Mouse (Mus musculus) neural tube, embryonic 13.5 days (tissue): ENCODE data around the gene Dusp1. TPM values are rescaled to one million over a fixed set of nuclear protein-coding genes. Genes with fewer than 3 reads are reported as not detected.
A peak's percentile ranks its signal among the peaks of the same experiment; 100 is the strongest.

Experiments
- ATAC-seq: fragments of 200-750 bp; cut with Nextera tagmentation; 2 replicates; pipeline ENCODE4 v1.8.0; 2017; ENCODE audit warnings: low read depth, mild to moderate bottlenecking, moderate TSS enrichment, moderate library complexity
- H3K27ac ChIP-seq: fragments of 300-500 bp; sonication (generic); replicated peaks from 2 replicates; pipeline ENCODE4 v1.5.1; 2015; ENCODE audit warnings: moderate library complexity, mild to moderate bottlenecking, inconsistent platforms
- H3K27me3 ChIP-seq: fragments of 300-500 bp; sonication (generic); 2 replicates; pipeline ENCODE4 v1.6.1; 2015; ENCODE audit warnings: mild to moderate bottlenecking, inconsistent platforms
- H3K36me3 ChIP-seq: fragments of 300-500 bp; sonication (generic); 2 replicates; pipeline ENCODE4 v1.6.1; 2015; ENCODE audit warnings: mild to moderate bottlenecking, inconsistent platforms
- H3K4me1 ChIP-seq: fragments of 300-500 bp; sonication (generic); replicated peaks from 2 replicates; pipeline ENCODE4 v1.6.1; 2015; ENCODE audit warnings: inconsistent platforms
- H3K4me2 ChIP-seq: fragments of 300-500 bp; sonication (generic); 2 replicates; pipeline ENCODE4 v1.6.1; 2015; ENCODE audit warnings: inconsistent platforms, mild to moderate bottlenecking, moderate library complexity
- H3K4me3 ChIP-seq: fragments of 300-500 bp; sonication (generic); 2 replicates; pipeline ENCODE4 v1.5.1; 2015; ENCODE audit warnings: mild to moderate bottlenecking, inconsistent platforms
- H3K9ac ChIP-seq: fragments of 300-500 bp; sonication (generic); 2 replicates; pipeline ENCODE4 v1.6.1; 2015; ENCODE audit warnings: moderate library complexity, mild to moderate bottlenecking, inconsistent platforms
- H3K9me3 ChIP-seq: fragments of 300-500 bp; sonication (generic); 2 replicates; pipeline ENCODE4 v1.6.1; 2016; ENCODE audit warnings: inconsistent platforms
- WGBS: fragments of 180-500 bp; shearing (Covaris S2); methylation state at CpG from one replicate; pipeline ENCODE4 v1.1.7; 2015; 5-methylcytosine and 5-hydroxymethylcytosine counted together
- polyA plus RNA-seq: library from polyadenylated mRNA; unstranded; fragments of >200 nt; fragmentation: Nextera tagmentation; extraction: Ambion mirVana; gene quantifications from 2 replicates; pipeline ENCODE4 v1.2.1, GENCODE M21; 2015

Gene Dusp1
- polyA plus RNA-seq, 1 experiment from 2014 or later, result 36.8 TPM

GRCm38 (mm10) chr17:26488711-26489403 lies 73.1 kb downstream of the Dusp1 start:
- 0 out of 2 replicates have a peak, but pooled peaks cover 6% of the 10 kb centered on the region for H3K9me3 ChIP-seq
- no peaks in the 10 kb centered on the region for H3K4me1 ChIP-seq
- no peak overlapping the region for H3K27ac ChIP-seq
- H3K36me3 ChIP-seq, result no peaks in the 10 kb centered on the region
- H3K4me2 ChIP-seq, result no peak overlapping the region
- no peak overlapping the region for H3K4me3 ChIP-seq
- no peaks in the 10 kb centered on the region for H3K27me3 ChIP-seq
- 89% methylated on average over 8 of the region's 8 CpGs for WGBS
- no peak overlapping the region for H3K9ac ChIP-seq
- ATAC-seq, result no peak

GRCm38 (mm10) chr17:26487917-26488316 lies 74.0 kb downstream of the Dusp1 start:
- Histone ChIP-seq H3K4me2 (no peak overlapping the region), H3K27me3 (no peaks in the 10 kb centered on the region), H3K4me1 (no peaks in the 10 kb centered on the region), H3K9ac (no peak overlapping the region), H3K9me3 (0 out of 2 replicates have a peak, but pooled peaks cover under 1% of the 10 kb centered on the region), H3K27ac (no peak overlapping the region), H3K4me3 (no peak overlapping the region), H3K36me3 (no peaks in the 10 kb centered on the region)
- WGBS, result 96% methylated on average over 4 of the region's 4 CpGs
- ATAC-seq, result no peak

- WGBS, result 66% methylated on average over 5 of the region's 5 CpGs
- Histone ChIP-seq H3K27ac (no peak overlapping the region), H3K36me3 (no peaks in the 10 kb centered on the region), H3K27me3 (no peaks in the 10 kb centered on the region), H3K4me2 (no peak overlapping the region), H3K9me3 (no peaks in the 10 kb centered on the region), H3K9ac (no peak overlapping the region), H3K4me1 (no peaks in the 10 kb centered on the region), H3K4me3 (no peak overlapping the region)
- ATAC-seq, result no peak
Observed at GRCm38 (mm10) chr17:26487266-26487665, 74.7 kb downstream of the Dusp1 start.

GRCm38 (mm10) chr17:26484626-26485421 lies 77.1 kb downstream of the Dusp1 start:
- no peak for ATAC-seq
- Histone ChIP-seq H3K27me3 (no peaks in the 10 kb centered on the region), H3K9ac (no peak overlapping the region), H3K9me3 (no peaks in the 10 kb centered on the region), H3K4me1 (no peaks in the 10 kb centered on the region), H3K4me3 (no peak overlapping the region), H3K27ac (no peak overlapping the region), H3K36me3 (no peaks in the 10 kb centered on the region), H3K4me2 (no peak overlapping the region)
- WGBS, result 87% methylated on average over 14 of the region's 14 CpGs

GRCm38 (mm10) chr17:26480956-26481355 lies 81.0 kb downstream of the Dusp1 start:
- 71% methylated on average over 4 of the region's 4 CpGs for WGBS
- Histone ChIP-seq H3K4me3 (no peak overlapping the region), H3K36me3 (no peaks in the 10 kb centered on the region), H3K9me3 (no peaks in the 10 kb centered on the region), H3K27me3 (no peaks in the 10 kb centered on the region), H3K4me2 (no peak overlapping the region), H3K9ac (no peak overlapping the region), H3K27ac (no peak overlapping the region), H3K4me1 (no peaks in the 10 kb centered on the region)
- ATAC-seq, result no peak

GRCm38 (mm10) chr17:26479619-26480018 lies 82.3 kb downstream of the Dusp1 start:
- Histone ChIP-seq H3K4me3 (no peak overlapping the region), H3K27ac (no peak overlapping the region), H3K4me1 (no peaks in the 10 kb centered on the region), H3K9me3 (no peaks in the 10 kb centered on the region), H3K36me3 (no peaks in the 10 kb centered on the region), H3K4me2 (no peak overlapping the region), H3K27me3 (no peaks in the 10 kb centered on the region), H3K9ac (no peak overlapping the region)
- WGBS, result 78% methylated on average over 6 of the region's 6 CpGs
- ATAC-seq, result no peak

DNA sequence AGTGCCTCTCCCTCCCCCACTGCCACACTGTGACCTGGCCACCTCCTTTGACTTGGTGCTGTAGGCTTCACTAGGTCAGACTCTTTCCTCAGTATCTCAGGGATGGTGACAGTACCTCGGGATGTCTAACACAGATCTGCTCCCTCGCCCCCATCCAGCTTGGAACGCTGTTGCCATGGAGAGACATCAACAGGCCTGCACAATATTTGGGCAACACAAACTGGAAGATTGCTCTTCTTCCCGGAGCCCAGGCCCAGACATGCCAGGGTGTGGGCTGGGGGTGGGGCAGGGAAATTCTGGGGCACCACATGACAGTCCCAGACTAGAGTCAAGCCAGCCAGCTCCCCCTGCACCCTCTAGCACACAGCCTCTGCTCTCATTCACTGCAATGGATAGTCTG lies 83.3 kb downstream of the Dusp1 start:
- no peaks in the 10 kb centered on the region for H3K36me3 ChIP-seq
- no peak overlapping the region for H3K4me2 ChIP-seq
- H3K4me3 ChIP-seq, result no peak overlapping the region
- 76% methylated on average over 4 of the region's 4 CpGs for WGBS
- H3K27me3 ChIP-seq, result no peaks in the 10 kb centered on the region
- H3K9me3 ChIP-seq, result no peaks in the 10 kb centered on the region
- no peak for ATAC-seq
- no peak overlapping the region for H3K9ac ChIP-seq
- no peaks in the 10 kb centered on the region for H3K4me1 ChIP-seq
- no peak overlapping the region for H3K27ac ChIP-seq

DNA sequence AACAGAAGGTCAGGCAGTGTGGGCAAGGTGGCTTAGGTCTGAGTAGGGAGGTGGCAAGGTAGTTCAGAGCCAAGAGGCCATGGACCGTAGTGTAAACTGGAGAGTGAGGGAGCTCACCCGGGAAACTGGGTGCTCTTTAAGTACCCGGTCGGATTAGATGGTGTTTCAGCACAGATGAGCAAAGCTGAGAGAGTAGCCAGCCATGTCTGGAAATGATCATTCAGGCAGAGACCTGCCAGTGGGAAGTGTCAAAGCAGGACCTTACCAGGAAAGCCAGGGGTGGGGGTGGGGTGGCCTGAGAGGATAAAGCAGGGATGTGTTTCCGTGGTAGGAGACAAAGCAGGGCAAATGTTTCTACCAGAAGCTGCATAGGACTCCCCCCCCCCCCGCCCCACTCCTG lies 85.1 kb downstream of the Dusp1 start:
- no peak overlapping the region for H3K4me3 ChIP-seq
- H3K27me3 ChIP-seq, result no peaks in the 10 kb centered on the region
- H3K27ac ChIP-seq, result no peak overlapping the region
- no peak overlapping the region for H3K4me2 ChIP-seq
- no peaks in the 10 kb centered on the region for H3K36me3 ChIP-seq
- no peak for ATAC-seq
- no peak overlapping the region for H3K9ac ChIP-seq
- H3K4me1 ChIP-seq, result no peaks in the 10 kb centered on the region
- no peaks in the 10 kb centered on the region for H3K9me3 ChIP-seq
- 72% methylated on average over 6 of the region's 6 CpGs for WGBS

GRCm38 (mm10) chr17:26468102-26468894 lies 93.6 kb downstream of the Dusp1 start:
- H3K4me1 ChIP-seq, result no peaks in the 10 kb centered on the region; the same call in 1 of the 2 replicates
- H3K9ac ChIP-seq, result no peak overlapping the region
- peaks cover 3% of the 10 kb centered on the region for H3K27me3 ChIP-seq
- no peak overlapping the region for H3K4me3 ChIP-seq
- no peak overlapping the region for H3K4me2 ChIP-seq
- ATAC-seq, result no peak
- no peak overlapping the region for H3K27ac ChIP-seq
- no peaks in the 10 kb centered on the region for H3K9me3 ChIP-seq
- WGBS, result 82% methylated on average over 13 of the region's 13 CpGs
- H3K36me3 ChIP-seq, result no peaks in the 10 kb centered on the region

DNA sequence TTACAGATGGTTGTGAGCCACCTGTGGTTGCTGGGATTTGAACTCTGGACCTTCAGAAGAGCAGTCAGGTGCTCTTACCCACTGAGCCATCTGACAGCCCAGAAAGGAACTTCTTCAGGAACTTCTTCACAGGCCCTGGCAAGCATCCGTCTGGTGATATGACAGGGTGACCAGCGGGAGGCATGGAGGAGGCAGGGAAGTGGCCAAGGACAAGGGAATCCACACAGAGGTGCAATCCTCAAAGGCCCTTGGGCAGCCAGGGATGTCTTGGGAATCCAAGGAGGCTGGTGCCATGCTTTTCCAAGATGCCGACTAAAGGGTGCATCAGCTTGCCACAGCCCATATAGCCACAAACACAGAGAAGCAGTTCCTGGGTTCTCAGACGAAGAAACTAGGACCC lies 94.3 kb downstream of the Dusp1 start:
- Histone ChIP-seq H3K4me3 (no peak overlapping the region), H3K27me3 (peaks cover 6% of the 10 kb centered on the region), H3K36me3 (no peaks in the 10 kb centered on the region), H3K4me2 (no peak overlapping the region), H3K9ac (no peak overlapping the region), H3K27ac (no peak overlapping the region), H3K4me1 (no peaks in the 10 kb centered on the region; the same call in 1 of the 2 replicates), H3K9me3 (no peaks in the 10 kb centered on the region)
- 81% methylated on average over 4 of the region's 4 CpGs for WGBS
- ATAC-seq, result no peak

GRCm38 (mm10) chr17:26466741-26467150 lies 95.2 kb downstream of the Dusp1 start:
- H3K27ac ChIP-seq, result no peak overlapping the region
- H3K4me3 ChIP-seq, result no peak overlapping the region
- no peaks in the 10 kb centered on the region; the same call in 1 of the 2 replicates for H3K4me1 ChIP-seq
- WGBS, result 7% methylated on average over 4 of the region's 4 CpGs
- H3K9me3 ChIP-seq, result no peaks in the 10 kb centered on the region
- H3K9ac ChIP-seq, result 0 out of 2 replicates have a peak overlapping the region, but pooled peaks have one; percentile 10
- peaks cover 6% of the 10 kb centered on the region for H3K27me3 ChIP-seq
- peak overlapping the region; percentile 17 for H3K4me2 ChIP-seq
- H3K36me3 ChIP-seq, result no peaks in the 10 kb centered on the region
- peak; percentile 37; the same call in 1 of the 2 replicates for ATAC-seq

- no peak for ATAC-seq
- H3K27me3 ChIP-seq, result peaks cover 10% of the 10 kb centered on the region
- H3K4me2 ChIP-seq, result no peak overlapping the region
- no peaks in the 10 kb centered on the region for H3K36me3 ChIP-seq
- H3K27ac ChIP-seq, result no peak overlapping the region
- H3K9me3 ChIP-seq, result no peaks in the 10 kb centered on the region
- H3K4me3 ChIP-seq, result no peak overlapping the region
- no peak overlapping the region for H3K9ac ChIP-seq
- 73% methylated on average over 7 of the region's 7 CpGs for WGBS
- no peaks in the 10 kb centered on the region; the same call in 1 of the 2 replicates for H3K4me1 ChIP-seq
Observed at GRCm38 (mm10) chr17:26464972-26465371, 97.0 kb downstream of the Dusp1 start.
